Mouse (Mus musculus) ES-Bruce4 (cell line): ENCODE results near the gene Tuba1a.

Source experiments
- CTCF ChIP-seq: IDR thresholded peaks from one replicate; pipeline ENCODE4 v1.8.1; 2011; ENCODE audit warnings: low read depth, low read length
- EP300 ChIP-seq: IDR thresholded peaks from 2 replicates; pipeline ENCODE4 v1.6.1; 2011; ENCODE audit warnings: low read depth, low read length; ENCODE audit not compliant: insufficient read depth

DNA sequence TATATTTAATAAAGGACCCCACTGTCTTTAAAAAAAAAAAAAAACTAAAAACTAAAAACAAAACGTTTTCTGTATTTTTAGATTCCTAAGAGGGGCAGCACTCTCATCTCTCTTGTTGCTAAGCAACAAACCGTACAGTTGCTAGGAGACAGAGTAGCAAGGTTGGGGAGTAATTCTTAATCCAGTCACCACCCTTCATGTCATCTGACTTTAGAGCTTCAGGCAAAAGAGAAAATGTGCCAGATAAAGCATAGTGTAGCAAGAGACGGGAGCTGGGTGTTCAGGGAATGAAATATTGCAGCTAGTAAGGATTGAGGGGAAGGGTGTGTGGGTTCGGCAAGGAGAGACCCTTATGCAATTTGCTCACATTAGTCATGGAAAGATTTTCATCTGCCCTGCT is 17.6 kb upstream of the Tuba1a start:
- TF ChIP-seq EP300 = no peak
- no peak for TF ChIP-seq CTCF
